Mouse (Mus musculus) myocyte (in vitro differentiated cells): ENCODE measurements around the gene Kctd17.

Experiments
- MAX ChIP-seq: IDR thresholded peaks from one replicate; pipeline ENCODE4 v1.6.1; 2011; ENCODE audit warnings: low read depth, mild to moderate bottlenecking, control low read depth
- MYOG ChIP-seq, 3 experiments: IDR thresholded peaks; one replicate each; pipeline ENCODE4 v1.6.1; 2011; ENCODE audit warnings: control low read depth in 2 of 3, low read depth in 2 of 3, mild to moderate bottlenecking in 2 of 3; ENCODE audit not compliant: insufficient read length in 2 of 3, control insufficient read depth in 1 of 3, insufficient read depth in 1 of 3
- POLR2A ChIP-seq: IDR thresholded peaks from one replicate; pipeline ENCODE4 v1.6.1; 2011; ENCODE audit warnings: low read depth, mild to moderate bottlenecking, control low read depth, moderate library complexity; ENCODE audit not compliant: insufficient read length
- SRF ChIP-seq: IDR thresholded peaks from one replicate; pipeline ENCODE4 v1.6.1; 2011; ENCODE audit warnings: low read depth; ENCODE audit not compliant: control insufficient read depth, insufficient read length

DNA sequence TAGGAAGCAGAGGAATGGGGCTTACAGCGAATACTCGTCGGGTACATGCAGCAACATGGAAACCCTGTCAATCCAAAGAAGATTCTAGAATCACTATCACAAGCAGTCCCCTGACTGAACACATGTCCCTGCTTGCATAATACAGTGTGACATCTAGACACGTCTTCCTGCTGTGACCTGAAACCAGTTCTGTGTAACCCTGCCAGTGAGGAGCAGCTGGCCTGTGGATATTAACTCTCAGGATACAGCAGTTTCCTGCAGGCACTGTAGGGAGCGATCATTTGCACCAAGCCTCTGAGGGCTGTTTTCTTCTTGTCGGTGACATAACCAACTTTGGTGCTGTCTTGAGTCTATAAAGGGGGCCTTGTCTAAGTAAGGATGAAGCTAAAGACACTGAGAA, 27.0 kb upstream of the Kctd17 start:
- TF ChIP-seq MAX (no peak), SRF (no peak), POLR2A (no peak), MYOG (IDR thresholded peaks at IDR 0.05; ENCODE audit: control insufficient read depth in 1 of 3, insufficient read depth in 1 of 3, insufficient read length in 2 of 3, low read depth in 2 of 3) (no peak)
